Mouse (Mus musculus): ENCODE results near the gene Slc24a3. TPM values are rescaled to one million over a fixed set of nuclear protein-coding genes. Genes with fewer than 3 reads are reported as not detected.
A peak's percentile ranks its signal among the peaks of the same experiment; 100 is the strongest.

Gene Slc24a3
- total and polyA plus RNA-seq, 2 experiments, result 0.09 to 0.33 TPM

DNA sequence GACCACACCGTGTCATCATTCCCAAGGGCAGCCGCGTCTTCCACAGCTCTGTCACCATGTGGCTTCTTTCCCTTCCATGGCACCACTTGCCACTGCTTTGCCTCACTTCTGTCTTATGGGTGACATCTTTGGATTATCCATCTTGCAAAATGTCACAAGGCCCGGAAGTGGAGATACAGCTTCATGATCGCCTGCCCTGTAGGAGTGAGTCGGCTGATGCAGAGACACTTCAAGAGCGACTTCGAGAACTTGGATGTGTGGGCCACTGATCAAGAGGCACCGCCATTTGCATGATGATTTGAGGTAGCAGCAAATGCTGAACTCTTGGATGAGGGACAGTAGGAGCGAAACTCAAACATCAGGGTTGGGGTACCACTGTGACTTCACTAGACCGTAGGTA, 46.0 kb downstream of the Slc24a3 start:
- Histone ChIP-seq H3K36me3 (ENCODE audit: control insufficient read depth, insufficient read depth, low read length) (no peaks in the 10 kb centered on the region), H3K27ac (replicated peaks; ENCODE audit: insufficient read depth, low read depth, low read length) (no peak overlapping the region), H3K27me3 (ENCODE audit: control insufficient read depth, insufficient read depth, low read length) (no peaks in the 10 kb centered on the region), H3K4me1 (ENCODE audit: control insufficient read depth, insufficient read depth, low read length) (peaks cover 2% of the 10 kb centered on the region; the same call in 1 of the 2 replicates), H3K79me2 (ENCODE audit: control insufficient read depth, insufficient read depth, low read length) (no peaks in the 10 kb centered on the region), H3K4me3 (ENCODE audit: insufficient read depth, low read depth, low read length) (no peak overlapping the region), H3K9ac (ENCODE audit: low read depth, low read length) (no peak overlapping the region)
- WGBS, result 97% methylated on average over 11 of the region's 11 CpGs
- no peak for DNase-seq (ENCODE audit: extremely low read depth, low read depth, low spot score)
- no peak for TF ChIP-seq POLR2A (IDR thresholded peaks at IDR 0.05; ENCODE audit: extremely low read depth, insufficient read depth, low read length)
- TF ChIP-seq CTCF (IDR thresholded peaks at IDR 0.05; ENCODE audit: low read depth, low read length), result no peak

DNA sequence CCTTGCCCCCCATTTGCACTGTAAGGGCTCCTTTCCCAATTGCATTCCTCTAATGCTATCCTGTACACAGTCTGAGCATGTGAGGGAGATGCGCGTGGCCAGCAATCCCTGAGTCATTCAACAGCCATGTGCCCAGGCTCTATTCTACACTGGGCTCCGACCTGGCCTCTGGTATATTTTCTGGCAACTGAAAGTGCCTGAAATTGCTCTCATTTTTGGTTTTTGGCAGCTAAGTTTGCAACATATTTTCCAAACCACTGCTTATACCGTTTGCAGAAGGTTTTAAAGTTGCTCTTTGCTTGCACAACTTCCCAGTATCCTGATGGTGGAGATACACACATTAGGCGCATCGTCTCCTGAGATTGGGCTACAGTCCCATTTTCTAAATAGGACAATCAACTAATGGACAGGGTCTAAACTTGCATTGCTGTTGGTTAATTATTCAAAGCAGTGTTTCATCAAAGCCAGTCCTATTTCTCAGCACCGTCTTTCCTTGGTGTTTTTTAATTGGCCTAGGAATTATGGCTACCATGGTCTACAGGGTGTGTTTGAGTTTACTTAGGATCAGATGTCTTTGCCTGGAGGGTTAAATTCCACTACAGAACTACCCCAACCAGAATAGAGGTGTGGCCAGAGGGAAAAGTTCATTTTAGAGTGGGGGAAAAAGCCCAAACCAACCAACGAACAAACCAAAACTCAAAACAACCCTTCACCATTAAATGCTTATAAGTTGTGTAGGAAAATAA, 46.7 kb downstream of the Slc24a3 start:
- Histone ChIP-seq H3K4me1 (ENCODE audit: control insufficient read depth, insufficient read depth, low read length) (peaks cover 2% of the 10 kb centered on the region; the same call in 1 of the 2 replicates), H3K9ac (ENCODE audit: low read depth, low read length) (no peak overlapping the region), H3K27ac (replicated peaks; ENCODE audit: insufficient read depth, low read depth, low read length) (no peak overlapping the region), H3K36me3 (ENCODE audit: control insufficient read depth, insufficient read depth, low read length) (no peaks in the 10 kb centered on the region), H3K79me2 (ENCODE audit: control insufficient read depth, insufficient read depth, low read length) (no peaks in the 10 kb centered on the region), H3K4me3 (ENCODE audit: insufficient read depth, low read depth, low read length) (no peak overlapping the region), H3K27me3 (ENCODE audit: control insufficient read depth, insufficient read depth, low read length) (no peaks in the 10 kb centered on the region)
- 69% methylated on average over 8 of the region's 8 CpGs for WGBS
- DNase-seq (ENCODE audit: extremely low read depth, low read depth, low spot score), result no peak
- TF ChIP-seq CTCF (IDR thresholded peaks at IDR 0.05; ENCODE audit: low read depth, low read length) (no peak), POLR2A (IDR thresholded peaks at IDR 0.05; ENCODE audit: extremely low read depth, insufficient read depth, low read length) (no peak)

DNA sequence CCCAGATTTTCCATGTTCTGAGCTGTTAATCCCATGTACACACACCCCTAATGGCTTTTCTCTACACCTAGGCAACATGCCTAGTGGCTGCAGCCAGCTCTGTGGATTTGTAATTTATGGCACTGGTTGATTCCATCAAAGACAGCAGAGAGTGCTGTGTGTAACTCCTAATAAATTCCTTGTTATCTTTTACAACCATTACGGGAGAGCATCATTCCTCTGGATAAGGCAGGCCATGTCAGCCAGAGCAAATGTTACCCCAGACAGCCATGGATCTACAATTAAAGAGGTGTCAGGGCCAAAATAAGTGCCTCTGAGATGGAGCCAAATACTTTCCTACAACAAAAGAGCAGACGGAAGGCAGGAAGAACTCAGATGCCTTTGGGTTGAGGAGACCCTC, 49.0 kb downstream of the Slc24a3 start:
- 95% methylated on average over 2 of the region's 2 CpGs for WGBS
- H3K4me3 ChIP-seq (ENCODE audit: insufficient read depth, low read depth, low read length), result no peak overlapping the region
- no peaks in the 10 kb centered on the region for H3K27me3 ChIP-seq (ENCODE audit: control insufficient read depth, insufficient read depth, low read length)
- DNase-seq (ENCODE audit: extremely low read depth, low read depth, low spot score), result no peak
- no peak overlapping the region for H3K9ac ChIP-seq (ENCODE audit: low read depth, low read length)
- H3K79me2 ChIP-seq (ENCODE audit: control insufficient read depth, insufficient read depth, low read length), result no peaks in the 10 kb centered on the region
- H3K4me1 ChIP-seq (ENCODE audit: control insufficient read depth, insufficient read depth, low read length), result peaks cover 2% of the 10 kb centered on the region; the same call in 1 of the 2 replicates
- H3K36me3 ChIP-seq (ENCODE audit: control insufficient read depth, insufficient read depth, low read length), result no peaks in the 10 kb centered on the region
- no peak for TF ChIP-seq CTCF (IDR thresholded peaks at IDR 0.05; ENCODE audit: low read depth, low read length)
- H3K27ac ChIP-seq (replicated peaks; ENCODE audit: insufficient read depth, low read depth, low read length), result no peak overlapping the region

DNA sequence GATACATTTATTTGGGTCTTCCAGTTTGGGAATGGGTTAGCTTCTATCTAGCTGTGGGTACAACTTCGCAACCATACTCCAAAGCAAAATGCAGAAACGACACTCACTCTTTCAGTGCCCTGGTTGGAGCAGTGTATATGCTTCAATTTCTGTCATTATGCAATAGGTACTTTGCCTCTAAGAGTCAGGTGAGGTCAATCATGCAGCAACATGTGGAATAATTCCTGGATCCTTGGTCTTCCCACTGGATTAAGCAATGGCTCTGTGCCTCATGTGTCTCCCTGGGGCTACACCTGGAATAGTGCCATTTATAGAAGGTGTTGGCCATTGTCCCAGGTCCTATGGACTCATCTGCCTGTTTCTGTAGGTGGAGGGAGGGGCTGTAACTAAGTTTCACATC, 49.9 kb downstream of the Slc24a3 start:
- WGBS, result 58% methylated on average over 2 of the region's 2 CpGs
- Histone ChIP-seq H3K27me3 (ENCODE audit: control insufficient read depth, insufficient read depth, low read length) (no peaks in the 10 kb centered on the region), H3K79me2 (ENCODE audit: control insufficient read depth, insufficient read depth, low read length) (no peaks in the 10 kb centered on the region), H3K4me1 (ENCODE audit: control insufficient read depth, insufficient read depth, low read length) (peaks cover 2% of the 10 kb centered on the region; the same call in 1 of the 2 replicates), H3K27ac (replicated peaks; ENCODE audit: insufficient read depth, low read depth, low read length) (no peak overlapping the region), H3K4me3 (ENCODE audit: insufficient read depth, low read depth, low read length) (no peak overlapping the region), H3K36me3 (ENCODE audit: control insufficient read depth, insufficient read depth, low read length) (no peaks in the 10 kb centered on the region), H3K9ac (ENCODE audit: low read depth, low read length) (no peak overlapping the region)
- TF ChIP-seq CTCF (IDR thresholded peaks at IDR 0.05; ENCODE audit: low read depth, low read length) (no peak), POLR2A (IDR thresholded peaks at IDR 0.05; ENCODE audit: extremely low read depth, insufficient read depth, low read length) (no peak)
- DNase-seq (ENCODE audit: extremely low read depth, low read depth, low spot score), result peak; percentile 55

DNA sequence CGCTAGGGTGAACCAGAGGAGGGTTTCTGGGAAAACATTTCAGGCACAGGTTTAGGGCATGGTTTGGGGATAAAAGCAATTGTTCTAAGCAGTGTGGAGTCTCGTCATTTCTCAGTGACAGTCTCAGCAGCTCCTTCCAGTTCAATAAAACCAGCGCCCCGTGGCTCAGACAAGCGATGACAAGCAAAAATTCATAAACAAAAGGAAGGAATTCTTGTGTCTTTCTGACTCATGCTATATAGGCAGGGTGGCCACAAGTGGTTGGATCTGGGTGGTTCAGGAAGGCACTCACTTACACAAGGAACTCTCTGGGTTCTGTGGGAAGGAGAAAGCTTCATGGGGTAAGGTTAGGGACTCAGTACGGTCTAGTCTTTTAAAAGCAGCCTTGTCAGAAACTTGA, 51.7 kb downstream of the Slc24a3 start:
- H3K27ac ChIP-seq (replicated peaks; ENCODE audit: insufficient read depth, low read depth, low read length), result no peak overlapping the region
- no peak overlapping the region for H3K4me3 ChIP-seq (ENCODE audit: insufficient read depth, low read depth, low read length)
- no peaks in the 10 kb centered on the region for H3K27me3 ChIP-seq (ENCODE audit: control insufficient read depth, insufficient read depth, low read length)
- WGBS, result 94% methylated on average over 6 of the region's 6 CpGs
- no peaks in the 10 kb centered on the region for H3K36me3 ChIP-seq (ENCODE audit: control insufficient read depth, insufficient read depth, low read length)
- no peak overlapping the region for H3K9ac ChIP-seq (ENCODE audit: low read depth, low read length)
- no peak for DNase-seq (ENCODE audit: extremely low read depth, low read depth, low spot score)
- H3K4me1 ChIP-seq (ENCODE audit: control insufficient read depth, insufficient read depth, low read length), result peaks cover 2% of the 10 kb centered on the region; the same call in 1 of the 2 replicates
- no peak for TF ChIP-seq CTCF (IDR thresholded peaks at IDR 0.05; ENCODE audit: low read depth, low read length)
- no peak for TF ChIP-seq POLR2A (IDR thresholded peaks at IDR 0.05; ENCODE audit: extremely low read depth, insufficient read depth, low read length)
- no peaks in the 10 kb centered on the region for H3K79me2 ChIP-seq (ENCODE audit: control insufficient read depth, insufficient read depth, low read length)

DNA sequence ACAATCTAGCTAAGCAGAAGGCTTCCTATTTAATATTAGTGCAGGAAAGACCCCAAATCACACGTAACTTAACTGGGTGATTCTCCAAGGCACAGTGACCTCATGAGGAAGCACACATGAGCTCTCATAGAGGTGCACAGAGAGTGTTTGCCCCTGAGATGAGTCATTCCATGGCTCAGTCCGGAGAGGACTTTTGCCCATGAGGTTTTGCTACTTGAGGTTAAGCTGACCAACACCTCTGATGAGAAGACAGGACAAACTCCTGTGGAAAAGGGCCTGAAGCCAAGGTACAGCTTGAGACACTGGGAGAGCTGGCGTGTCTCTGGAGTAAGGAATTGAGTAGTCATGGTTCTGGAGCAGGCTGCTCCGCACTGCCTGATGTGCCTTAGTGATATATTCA, 56.1 kb downstream of the Slc24a3 start:
- no peak overlapping the region for H3K27ac ChIP-seq (replicated peaks; ENCODE audit: insufficient read depth, low read depth, low read length)
- WGBS, result 88% methylated on average over 4 of the region's 4 CpGs
- TF ChIP-seq CTCF (IDR thresholded peaks at IDR 0.05; ENCODE audit: low read depth, low read length) (no peak), POLR2A (IDR thresholded peaks at IDR 0.05; ENCODE audit: extremely low read depth, insufficient read depth, low read length) (no peak)
- no peak overlapping the region for H3K4me3 ChIP-seq (ENCODE audit: insufficient read depth, low read depth, low read length)
- no peaks in the 10 kb centered on the region for H3K27me3 ChIP-seq (ENCODE audit: control insufficient read depth, insufficient read depth, low read length)
- DNase-seq (ENCODE audit: extremely low read depth, low read depth, low spot score), result no peak
- no peaks in the 10 kb centered on the region for H3K4me1 ChIP-seq (ENCODE audit: control insufficient read depth, insufficient read depth, low read length)
- no peaks in the 10 kb centered on the region for H3K79me2 ChIP-seq (ENCODE audit: control insufficient read depth, insufficient read depth, low read length)
- H3K36me3 ChIP-seq (ENCODE audit: control insufficient read depth, insufficient read depth, low read length), result no peaks in the 10 kb centered on the region
- H3K9ac ChIP-seq (ENCODE audit: low read depth, low read length), result no peak overlapping the region

Data from liver, adult 2 months (tissue).